Mouse (Mus musculus) testis, adult 2 months (tissue): ENCODE results near the gene Gm49368.

Experiments
- CTCF ChIP-seq: fragments of 200-500 bp; IDR thresholded peaks from 2 replicates; pipeline ENCODE4 v1.5.1; 2012; ENCODE audit warnings: low read depth, mild to moderate bottlenecking, inconsistent platforms, low read length, moderate library complexity; ENCODE audit not compliant: control insufficient read depth, insufficient read depth, insufficient replicate concordance
- POLR2A ChIP-seq: fragments of 200-500 bp; IDR thresholded peaks from 2 replicates; pipeline ENCODE4 v1.6.1; 2012; ENCODE audit warnings: low read depth, mild to moderate bottlenecking, inconsistent platforms, low read length, moderate library complexity; ENCODE audit not compliant: control insufficient read depth

- TF ChIP-seq CTCF = no peak
- no peak for TF ChIP-seq POLR2A
These were observed 813 bp downstream of the Gm49368 start for GRCm38 (mm10) chr7:128063211-128063781.
